7 mouse cellular contexts compared by ENCODE assay signal in genomic region chr7:44466888-44467311, GRCm38 (mm10). TPM values are rescaled to one million over a fixed set of nuclear protein-coding genes. Genes with fewer than 3 reads are reported as not detected.
DNase-seq lines count a peak whose midpoint lies in the region; ATAC-seq and TF ChIP-seq lines count a peak whose summit lies in the region.

No protein-coding gene starts in this region.

- no peaks in the 10 kb centered on the region for H3K27me3 ChIP-seq in kidney, adult 2 months (replicated peaks; ENCODE audit: control insufficient read depth, insufficient read depth, low read length)
- peaks cover 34% of the 10 kb centered on the region for H3K27me3 ChIP-seq in embryonic facial prominence, embryonic 13.5 days
- H3K27me3 ChIP-seq in hindbrain, embryonic 12.5 days = peaks cover 10% of the 10 kb centered on the region
- H3K27me3 ChIP-seq in midbrain, embryonic 12.5 days = peaks cover 9% of the 10 kb centered on the region

- no peak for DNase-seq in kidney, adult 2 months
- DNase-seq in kidney, postnatal 14 days = no peak
- no peak for DNase-seq in thymus, postnatal 25 days

- H3K36me3 ChIP-seq in kidney, adult 2 months (ENCODE audit: control insufficient read depth, insufficient read depth, low read length) = no peaks in the 10 kb centered on the region
- H3K36me3 ChIP-seq in embryonic facial prominence, embryonic 13.5 days = peaks cover 9% of the 10 kb centered on the region
- H3K36me3 ChIP-seq in hindbrain, embryonic 12.5 days = peaks cover 20% of the 10 kb centered on the region
- peaks cover 21% of the 10 kb centered on the region for H3K36me3 ChIP-seq in midbrain, embryonic 12.5 days

- 86% methylated on average over 16 of the region's 16 CpGs for WGBS in kidney, adult 2 months
- WGBS in embryonic facial prominence, embryonic 13.5 days = 82% methylated on average over 16 of the region's 16 CpGs
- WGBS in hindbrain, embryonic 12.5 days = 87% methylated on average over 16 of the region's 16 CpGs
- whole genome bisulfite sequencing in midbrain, embryonic 12.5 days = 79% methylated on average over 16 of the region's 16 CpGs

- no peaks in the 10 kb centered on the region for H3K9me3 ChIP-seq in embryonic facial prominence, embryonic 13.5 days
- H3K9me3 ChIP-seq in hindbrain, embryonic 12.5 days (replicated peaks) = no peaks in the 10 kb centered on the region
- H3K9me3 ChIP-seq in midbrain, embryonic 12.5 days = no peaks in the 10 kb centered on the region

- H3K9ac ChIP-seq in embryonic facial prominence, embryonic 13.5 days = peak overlapping the region; percentile 27; the same call in 1 of the 2 replicates
- no peak overlapping the region for H3K9ac ChIP-seq in hindbrain, embryonic 12.5 days
- no peak overlapping the region for H3K9ac ChIP-seq in midbrain, embryonic 12.5 days (replicated peaks)

- H3K4me3 ChIP-seq in kidney, adult 2 months (ENCODE audit: insufficient read depth, low read depth, low read length) = peak overlapping the region; percentile 51; the same call in 1 of the 2 replicates
- no peak overlapping the region for H3K4me3 ChIP-seq in embryonic facial prominence, embryonic 13.5 days
- H3K4me3 ChIP-seq in hindbrain, embryonic 12.5 days = no peak overlapping the region
- H3K4me3 ChIP-seq in midbrain, embryonic 12.5 days = no peak overlapping the region; the same call in 1 of the 2 replicates

- TF ChIP-seq CTCF in kidney, adult 2 months (conservative IDR thresholded peaks at IDR 0.05; ENCODE audit: insufficient read depth, insufficient read length, low read depth, low read length) = no peak

- no peak for ATAC-seq in embryonic facial prominence, embryonic 13.5 days (ENCODE audit: insufficient number of reproducible peaks, insufficient read depth, low FRiP score, low TSS enrichment, low read depth)
- no peak for ATAC-seq in hindbrain, embryonic 12.5 days (ENCODE audit: low FRiP score)
- no peak for ATAC-seq in midbrain, embryonic 12.5 days (ENCODE audit: low FRiP score, low read depth)
- ATAC-seq in CD4-positive, CD25-positive, alpha-beta regulatory T cell, adult 4 months = no peak

- no peaks in the 10 kb centered on the region for H3K4me1 ChIP-seq in kidney, adult 2 months (ENCODE audit: control insufficient read depth, insufficient read depth, low read length)
- peaks cover 30% of the 10 kb centered on the region for H3K4me1 ChIP-seq in embryonic facial prominence, embryonic 13.5 days
- peaks cover 54% of the 10 kb centered on the region for H3K4me1 ChIP-seq in hindbrain, embryonic 12.5 days
- peaks cover 56% of the 10 kb centered on the region for H3K4me1 ChIP-seq in midbrain, embryonic 12.5 days

- H3K27ac ChIP-seq in kidney, adult 2 months (ENCODE audit: insufficient read depth, low read depth, low read length) = no peak overlapping the region
- no peak overlapping the region for H3K27ac ChIP-seq in embryonic facial prominence, embryonic 13.5 days
- H3K27ac ChIP-seq in hindbrain, embryonic 12.5 days = peak overlapping the region; percentile 91
- peak overlapping the region; percentile 89 for H3K27ac ChIP-seq in midbrain, embryonic 12.5 days (replicated peaks)

- TF ChIP-seq POLR2A in kidney, adult 2 months (IDR thresholded peaks at IDR 0.05; ENCODE audit: low read depth, low read length) = no peak

- peak overlapping the region; percentile 65 for H3K4me2 ChIP-seq in embryonic facial prominence, embryonic 13.5 days
- peak overlapping the region; percentile 71; the same call in 1 of the 2 replicates for H3K4me2 ChIP-seq in hindbrain, embryonic 12.5 days (replicated peaks)
- peak overlapping the region; percentile 61; the same call in 1 of the 2 replicates for H3K4me2 ChIP-seq in midbrain, embryonic 12.5 days (replicated peaks)

RNA-seq across cellular contexts. Expression of gene Josd2, which starts 0.9 kb away (rescaled TPM):
- polyA plus RNA-seq in kidney, adult 2 months (2012; rRNA removed) = 92.8 and 129 TPM in 2 replicates
- 93.6 and 106 TPM in 2 replicates for polyA plus RNA-seq in embryonic facial prominence, embryonic 13.5 days (2015; fragmentation: Nextera tagmentation; extraction: Ambion mirVana)
- 60.5 and 65.1 TPM in 2 replicates for polyA plus RNA-seq in hindbrain, embryonic 12.5 days (2016; fragmentation: Nextera tagmentation; extraction: Ambion mirVana)
- polyA plus RNA-seq in midbrain, embryonic 12.5 days (2016; fragmentation: Nextera tagmentation; extraction: Ambion mirVana) = 56.2 and 58.1 TPM in 2 replicates
- 10 to 100 TPM; 54.9 to 76.4 TPM for polyA plus RNA-seq in CD4-positive, CD25-positive, alpha-beta regulatory T cell, adult 4 months (2017; shearing (Covaris generic))

RNA-seq across cellular contexts. Expression of gene Aspdh, which starts 1.7 kb away (rescaled TPM):
- 224 and 293 TPM in 2 replicates for polyA plus RNA-seq in kidney, adult 2 months (2012; rRNA removed)
- polyA plus RNA-seq in embryonic facial prominence, embryonic 13.5 days (2015; fragmentation: Nextera tagmentation; extraction: Ambion mirVana) = 0.69 and 2.2 TPM in 2 replicates
- polyA plus RNA-seq in hindbrain, embryonic 12.5 days (2016; fragmentation: Nextera tagmentation; extraction: Ambion mirVana) = 1.3 and 3.9 TPM in 2 replicates
- polyA plus RNA-seq in midbrain, embryonic 12.5 days (2016; fragmentation: Nextera tagmentation; extraction: Ambion mirVana) = 3.4 and 5.1 TPM in 2 replicates
- polyA plus RNA-seq in CD4-positive, CD25-positive, alpha-beta regulatory T cell, adult 4 months (2017; shearing (Covaris generic)) = under 1 TPM in 1 of 2 experiments, not detected in 1; 0.73 TPM

RNA-seq across cellular contexts. Expression of gene Emc10, which starts 29.4 kb away (rescaled TPM):
- polyA plus RNA-seq in kidney, adult 2 months (2012; rRNA removed) = 298 and 346 TPM in 2 replicates
- polyA plus RNA-seq in embryonic facial prominence, embryonic 13.5 days (2015; fragmentation: Nextera tagmentation; extraction: Ambion mirVana) = 126 and 129 TPM in 2 replicates
- 134 and 142 TPM in 2 replicates for polyA plus RNA-seq in hindbrain, embryonic 12.5 days (2016; fragmentation: Nextera tagmentation; extraction: Ambion mirVana)
- 132 and 136 TPM in 2 replicates for polyA plus RNA-seq in midbrain, embryonic 12.5 days (2016; fragmentation: Nextera tagmentation; extraction: Ambion mirVana)
- 10 to 100 TPM; 15.2 to 16.1 TPM for polyA plus RNA-seq in CD4-positive, CD25-positive, alpha-beta regulatory T cell, adult 4 months (2017; shearing (Covaris generic))

RNA-seq across cellular contexts. Expression of gene Fam71e1, which starts 29.5 kb away (rescaled TPM):
- 12.2 and 18.6 TPM in 2 replicates for polyA plus RNA-seq in kidney, adult 2 months (2012; rRNA removed)
- 19.9 and 22.4 TPM in 2 replicates for polyA plus RNA-seq in embryonic facial prominence, embryonic 13.5 days (2015; fragmentation: Nextera tagmentation; extraction: Ambion mirVana)
- 25.2 and 26.0 TPM in 2 replicates for polyA plus RNA-seq in hindbrain, embryonic 12.5 days (2016; fragmentation: Nextera tagmentation; extraction: Ambion mirVana)
- polyA plus RNA-seq in midbrain, embryonic 12.5 days (2016; fragmentation: Nextera tagmentation; extraction: Ambion mirVana) = 32.4 and 35.1 TPM in 2 replicates
- 1 to 10 TPM; 3.9 to 5.4 TPM for polyA plus RNA-seq in CD4-positive, CD25-positive, alpha-beta regulatory T cell, adult 4 months (2017; shearing (Covaris generic))

RNA-seq across cellular contexts. Expression of gene Lrrc4b, which starts 38.1 kb away (rescaled TPM):
- polyA plus RNA-seq in kidney, adult 2 months (2012; rRNA removed) = 0.30 and 0.52 TPM in 2 replicates
- polyA plus RNA-seq in embryonic facial prominence, embryonic 13.5 days (2015; fragmentation: Nextera tagmentation; extraction: Ambion mirVana) = 1.5 and 1.6 TPM in 2 replicates
- 12.6 and 12.7 TPM in 2 replicates for polyA plus RNA-seq in hindbrain, embryonic 12.5 days (2016; fragmentation: Nextera tagmentation; extraction: Ambion mirVana)
- 12.0 and 13.5 TPM in 2 replicates for polyA plus RNA-seq in midbrain, embryonic 12.5 days (2016; fragmentation: Nextera tagmentation; extraction: Ambion mirVana)
- not detected for polyA plus RNA-seq in CD4-positive, CD25-positive, alpha-beta regulatory T cell, adult 4 months (2017; shearing (Covaris generic))

Comparison
In these comparisons a context has a peak if more than half of its experiments do, and no peak if none do; other contexts are left out.
1. H3K27ac ChIP-seq: peak in hindbrain, embryonic 12.5 days (single experiment) and midbrain, embryonic 12.5 days (single experiment); none in kidney, adult 2 months (single experiment) and embryonic facial prominence, embryonic 13.5 days (single experiment).
2. RNA of gene Aspdh, which starts 1.7 kb away (polyA plus RNA-seq): 224 to 293 TPM in kidney, adult 2 months; 1.3 to 3.9 TPM in hindbrain, embryonic 12.5 days, 3.4 to 5.1 TPM in midbrain, embryonic 12.5 days, 0.73 TPM in CD4-positive, CD25-positive, alpha-beta regulatory T cell, adult 4 months and 0.69 to 2.2 TPM in embryonic facial prominence, embryonic 13.5 days; every median in the first group is over 10 times any median in the second.
3. Peak in every context shown above with its lines, with median percentiles within 50 percentile points of each other: H3K4me2 ChIP-seq.